In the genomic region with DNA sequence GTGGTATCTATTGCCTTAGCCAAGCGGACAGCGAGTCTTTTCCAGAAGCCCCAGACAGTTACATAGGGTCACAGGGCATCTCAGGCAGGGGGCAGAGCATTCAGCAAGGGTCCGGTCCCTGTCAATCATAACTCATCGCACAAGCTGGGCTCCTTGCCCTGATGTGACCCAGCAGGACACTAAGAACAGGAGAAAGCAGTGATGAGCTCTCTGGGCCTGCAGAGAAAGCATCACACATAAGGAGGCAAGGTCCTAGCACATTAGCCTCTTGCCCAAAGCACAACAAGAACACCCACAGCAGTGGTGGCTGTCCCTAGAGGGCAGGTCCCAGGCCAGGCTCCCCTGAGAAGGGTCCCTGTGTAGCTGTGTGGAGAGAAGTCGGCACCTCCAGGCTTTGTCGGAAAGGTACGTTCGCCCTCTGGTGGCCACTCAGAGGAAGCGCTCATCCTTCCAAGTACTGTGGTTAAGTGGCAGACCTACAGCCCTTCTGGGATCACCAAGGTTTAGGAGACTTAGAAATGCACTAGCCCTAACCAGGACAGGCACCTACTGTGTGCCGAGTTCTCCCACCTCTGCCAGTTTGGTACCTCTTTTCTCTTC, we compare ENCODE assay signal across 8 mouse cellular contexts.
DNase-seq lines count a peak whose midpoint lies in the region; ATAC-seq lines count a peak whose summit lies in the region.

No protein-coding gene starts in this region.

- peaks cover 10% of the 10 kb centered on the region for H3K27me3 ChIP-seq in heart, embryonic 16.5 days (ENCODE audit: control insufficient read depth, insufficient read depth, low read length)

- H3K9me3 ChIP-seq in heart, embryonic 16.5 days (replicated peaks; ENCODE audit: control insufficient read depth, low read length): peaks cover 7% of the 10 kb centered on the region; the same call in 1 of the 2 replicates

- ATAC-seq in heart, embryonic 16.5 days (replicated peaks; ENCODE audit: extremely low read depth, insufficient read depth, low FRiP score): 0 out of 2 replicates have a peak, but pooled peaks have one; percentile 55

- peaks cover 5% of the 10 kb centered on the region; the same call in 1 of the 2 replicates for H3K4me1 ChIP-seq in heart, embryonic 16.5 days (ENCODE audit: control insufficient read depth, insufficient read depth, low read length)

- H3K4me3 ChIP-seq in heart, embryonic 16.5 days (ENCODE audit: low read length): no peak overlapping the region

- no peak overlapping the region for H3K4me2 ChIP-seq in heart, embryonic 16.5 days (ENCODE audit: low read depth, low read length)

- H3K9ac ChIP-seq in heart, embryonic 16.5 days (ENCODE audit: low read length): no peak overlapping the region

- H3K27ac ChIP-seq in heart, embryonic 16.5 days (ENCODE audit: low read length): no peak overlapping the region

- H3K36me3 ChIP-seq in heart, embryonic 16.5 days (ENCODE audit: control insufficient read depth, insufficient read depth): no peaks in the 10 kb centered on the region

- peak; percentile 73 for DNase-seq in CD4-positive, CD25-positive, alpha-beta regulatory T cell, adult 2 months (ENCODE audit: low read depth, low spot score)
- peak; percentile 77 for DNase-seq in ZHBTc4 (ENCODE audit: low read depth, low spot score)
- DNase-seq in embryo, embryonic 10.5 days (ENCODE audit: low spot score): peak; percentile 86
- DNase-seq in kidney, postnatal 14 days: peak; percentile 64
- DNase-seq in lung, postnatal 4 days: peak; percentile 54 to 67
- peak; percentile 66 for DNase-seq in right cerebral cortex, adult 18-20 months
- peak; percentile 87 for DNase-seq in thymus, postnatal 4 days

- 29% methylated on average over 10 of the region's 10 CpGs for WGBS in heart, embryonic 16.5 days
